Mouse (Mus musculus): ENCODE results near the gene Iffo2. TPM values are rescaled to one million over a fixed set of nuclear protein-coding genes. Genes with fewer than 3 reads are reported as not detected.

Gene Iffo2
- polyA plus RNA-seq, 1 experiment from 2014 or later, result 3.2 TPM

DNA sequence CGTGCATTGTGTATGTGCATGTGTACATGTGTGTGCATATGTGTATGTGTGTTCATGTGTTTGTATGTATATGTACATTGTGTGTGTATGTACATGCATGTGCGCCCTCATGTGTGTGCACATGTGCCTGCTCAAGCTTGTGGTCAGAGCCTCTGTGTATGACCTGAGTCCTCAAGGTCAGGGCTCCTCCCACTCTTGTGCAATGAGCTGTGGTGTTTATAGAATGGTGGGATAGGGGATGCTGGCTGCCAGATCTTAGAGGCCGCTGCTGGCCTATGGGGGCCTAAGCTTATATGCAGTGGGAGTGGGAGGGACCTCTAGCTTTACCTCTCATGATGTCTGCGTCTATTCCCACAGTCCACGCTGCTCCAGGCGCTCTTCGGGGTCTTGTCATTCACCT, 55.4 kb downstream of the Iffo2 start:
- no peak overlapping the region for H3K27ac ChIP-seq
- no peak overlapping the region for H3K4me3 ChIP-seq (replicated peaks)
- H3K27me3 ChIP-seq (replicated peaks), result no peaks in the 10 kb centered on the region
- H3K9ac ChIP-seq, result no peak overlapping the region
- no peaks in the 10 kb centered on the region for H3K36me3 ChIP-seq
- H3K4me1 ChIP-seq (replicated peaks), result peaks cover 61% of the 10 kb centered on the region
- no peak for ATAC-seq
- 71% methylated on average over 7 of the region's 7 CpGs for WGBS
- no peaks in the 10 kb centered on the region for H3K9me3 ChIP-seq
- H3K4me2 ChIP-seq (replicated peaks), result no peak overlapping the region

GRCm38 (mm10) chr4:139587370-139587769, 57.0 kb downstream of the Iffo2 start:
- WGBS, result 78% methylated on average over 4 of the region's 4 CpGs
- H3K4me1 ChIP-seq (replicated peaks), result peaks cover 45% of the 10 kb centered on the region

DNA sequence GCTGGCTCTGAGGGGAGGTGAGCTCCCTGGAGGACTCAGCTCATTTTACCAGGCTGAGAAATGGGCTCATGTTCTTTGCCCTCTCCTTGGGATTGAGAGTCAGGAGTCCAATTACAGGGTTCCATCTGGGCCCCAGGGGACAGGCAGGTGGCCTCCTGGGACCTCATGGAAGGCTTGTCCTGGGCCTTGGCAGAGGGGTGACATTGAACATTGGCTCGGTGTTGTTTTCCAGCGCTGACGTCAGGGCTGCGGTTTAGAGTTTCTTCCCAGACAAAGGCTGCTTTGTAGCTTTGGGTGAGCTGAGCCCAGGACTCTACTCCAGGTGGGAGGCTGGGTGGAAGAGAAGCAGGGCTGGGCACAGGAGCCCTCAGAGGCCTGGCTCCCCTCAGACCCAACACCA, 57.4 kb downstream of the Iffo2 start:
- H3K27ac ChIP-seq, result no peak overlapping the region

More at GRCm38 (mm10) chr4:139587370-139587769, 57.0 kb downstream of the Iffo2 start:
- H3K9me3 ChIP-seq, result no peaks in the 10 kb centered on the region
- no peak overlapping the region for H3K4me2 ChIP-seq (replicated peaks)
- H3K9ac ChIP-seq, result no peak overlapping the region
- H3K36me3 ChIP-seq, result no peaks in the 10 kb centered on the region
- no peak overlapping the region for H3K27ac ChIP-seq
- ATAC-seq, result no peak
- H3K4me3 ChIP-seq (replicated peaks), result no peak overlapping the region
- H3K27me3 ChIP-seq (replicated peaks), result no peaks in the 10 kb centered on the region

DNA sequence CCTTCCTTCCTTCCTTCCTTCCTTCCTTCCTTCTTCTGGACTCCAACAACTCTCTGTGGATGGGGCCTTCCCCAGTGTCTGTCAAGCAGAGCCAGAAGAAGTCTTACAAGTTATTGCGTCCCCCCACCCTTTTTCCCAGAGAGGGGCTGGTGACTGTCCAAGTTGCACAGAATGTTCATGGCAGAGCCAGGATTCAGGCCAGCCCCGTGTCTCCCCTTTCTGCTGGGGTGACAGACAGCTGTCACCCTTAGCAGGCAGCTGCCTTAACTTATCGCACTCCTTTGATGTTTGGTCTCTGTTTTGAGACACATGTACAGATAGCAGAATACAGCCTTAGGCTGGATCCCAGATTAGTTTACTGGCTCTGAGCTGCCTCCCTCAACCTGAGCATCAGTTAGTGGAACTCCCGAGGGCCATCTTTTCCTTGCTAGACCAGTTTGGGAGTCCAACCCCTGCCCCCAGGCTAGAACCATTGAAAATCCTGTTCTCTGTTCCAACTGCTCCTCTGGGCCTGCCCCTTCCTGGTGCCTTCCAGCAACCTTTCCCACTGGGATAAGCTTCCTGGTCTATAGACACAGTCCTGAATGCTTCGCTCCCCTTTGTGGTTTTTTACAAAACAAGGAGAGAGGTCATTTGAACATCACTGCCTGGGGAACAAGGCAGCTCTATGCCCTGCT, 59.1 kb downstream of the Iffo2 start:
- Histone ChIP-seq H3K4me2 (replicated peaks) (no peak overlapping the region), H3K27me3 (replicated peaks) (no peaks in the 10 kb centered on the region), H3K36me3 (no peaks in the 10 kb centered on the region), H3K4me3 (replicated peaks) (no peak overlapping the region), H3K9ac (no peak overlapping the region), H3K27ac (no peak overlapping the region), H3K9me3 (no peaks in the 10 kb centered on the region), H3K4me1 (replicated peaks) (peaks cover 39% of the 10 kb centered on the region)
- WGBS, result 73% methylated on average over 5 of the region's 5 CpGs
- ATAC-seq, result no peak

More for the DNA sequence above, 57.4 kb downstream of the Iffo2 start:
- no peak overlapping the region for H3K4me3 ChIP-seq (replicated peaks)
- H3K4me2 ChIP-seq (replicated peaks), result no peak overlapping the region
- H3K4me1 ChIP-seq (replicated peaks), result peaks cover 41% of the 10 kb centered on the region
- ATAC-seq, result no peak
- no peak overlapping the region for H3K9ac ChIP-seq
- H3K36me3 ChIP-seq, result no peaks in the 10 kb centered on the region
- H3K9me3 ChIP-seq, result no peaks in the 10 kb centered on the region
- no peaks in the 10 kb centered on the region for H3K27me3 ChIP-seq (replicated peaks)
- WGBS, result 81% methylated on average over 4 of the region's 4 CpGs

- Histone ChIP-seq H3K9me3 (no peaks in the 10 kb centered on the region), H3K36me3 (no peaks in the 10 kb centered on the region), H3K9ac (no peak overlapping the region), H3K4me2 (replicated peaks) (no peak overlapping the region), H3K27me3 (replicated peaks) (no peaks in the 10 kb centered on the region), H3K4me1 (replicated peaks) (peaks cover 34% of the 10 kb centered on the region), H3K4me3 (replicated peaks) (no peak overlapping the region), H3K27ac (no peak overlapping the region)
- WGBS, result 44% methylated on average over 4 of the region's 4 CpGs
- no peak for ATAC-seq
These were observed 60.1 kb downstream of the Iffo2 start for GRCm38 (mm10) chr4:139590446-139590845.

DNA sequence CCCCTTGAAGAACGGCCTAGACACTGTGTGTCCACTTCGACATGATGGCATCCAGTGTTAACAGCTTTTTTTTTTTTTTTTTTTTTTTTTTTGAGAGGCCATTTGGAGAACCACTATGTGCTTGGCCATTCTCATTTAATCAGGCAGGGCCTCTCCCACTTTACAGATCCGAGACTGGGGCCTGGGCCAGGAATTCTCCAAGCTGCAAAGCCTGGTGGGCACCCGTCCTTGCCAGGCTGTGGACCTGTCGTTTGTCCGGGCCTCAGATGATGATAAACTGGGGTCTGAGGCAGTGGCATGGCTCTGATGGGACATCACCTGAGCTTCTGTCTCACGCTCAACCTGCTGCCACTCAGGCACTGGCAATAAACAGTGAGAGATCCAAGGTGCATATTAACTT, 62.5 kb downstream of the Iffo2 start:
- Histone ChIP-seq H3K4me1 (replicated peaks) (peaks cover 40% of the 10 kb centered on the region), H3K4me3 (replicated peaks) (no peak overlapping the region), H3K9ac (no peak overlapping the region), H3K9me3 (no peaks in the 10 kb centered on the region), H3K27ac (no peak overlapping the region), H3K36me3 (no peaks in the 10 kb centered on the region), H3K4me2 (replicated peaks) (no peak overlapping the region), H3K27me3 (replicated peaks) (no peaks in the 10 kb centered on the region)
- no peak for ATAC-seq
- WGBS, result 76% methylated on average over 7 of the region's 7 CpGs

DNA sequence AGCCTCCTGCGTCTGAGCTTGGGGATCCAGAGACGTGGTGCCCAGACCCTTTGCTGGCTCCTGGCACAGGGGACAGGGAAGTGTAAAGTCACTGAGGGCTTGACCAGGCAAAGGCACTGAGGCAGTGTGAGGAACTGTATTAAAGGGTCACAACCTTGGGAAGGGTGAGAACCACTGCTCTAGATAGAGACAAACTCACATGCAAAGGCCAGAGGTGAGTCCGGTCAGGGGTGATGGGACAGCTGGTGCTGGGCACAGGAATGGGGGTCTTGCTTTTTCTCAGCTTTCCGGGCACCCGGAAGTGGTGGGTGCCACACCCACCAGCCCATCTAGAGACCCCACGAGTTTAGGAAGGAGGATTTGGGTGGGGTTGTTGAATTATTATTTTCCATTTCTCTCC, 63.0 kb downstream of the Iffo2 start:
- Histone ChIP-seq H3K4me1 (replicated peaks) (peaks cover 43% of the 10 kb centered on the region), H3K27ac (no peak overlapping the region), H3K4me2 (replicated peaks) (no peak overlapping the region), H3K4me3 (replicated peaks) (no peak overlapping the region), H3K27me3 (replicated peaks) (no peaks in the 10 kb centered on the region), H3K9me3 (no peaks in the 10 kb centered on the region), H3K9ac (no peak overlapping the region), H3K36me3 (no peaks in the 10 kb centered on the region)
- no peak for ATAC-seq
- 66% methylated on average over 6 of the region's 6 CpGs for WGBS

DNA sequence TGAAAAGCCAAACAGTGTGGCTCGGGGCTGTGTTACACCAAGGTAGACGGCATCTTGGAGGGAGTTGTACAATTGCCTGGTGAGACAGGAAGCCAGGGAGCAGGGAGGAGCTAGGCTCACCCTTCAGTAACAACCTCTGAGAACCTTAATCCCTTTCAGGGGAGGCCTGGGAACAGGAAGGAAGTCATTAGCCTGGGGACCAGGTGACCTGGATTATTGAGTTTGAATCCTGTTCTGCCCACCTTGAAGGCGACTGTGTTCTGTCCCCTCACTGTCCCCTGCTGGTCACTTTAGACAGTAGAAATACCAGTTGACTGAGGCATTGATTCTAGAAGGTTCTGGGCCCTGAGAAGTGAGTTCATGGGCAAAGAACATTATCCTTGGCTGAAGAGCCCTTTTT, 63.7 kb downstream of the Iffo2 start:
- no peak overlapping the region for H3K4me3 ChIP-seq (replicated peaks)
- H3K36me3 ChIP-seq, result no peaks in the 10 kb centered on the region
- H3K9ac ChIP-seq, result no peak overlapping the region
- H3K9me3 ChIP-seq, result no peaks in the 10 kb centered on the region
- no peak overlapping the region for H3K4me2 ChIP-seq (replicated peaks)
- H3K27ac ChIP-seq, result no peak overlapping the region
- no peak for ATAC-seq
- no peaks in the 10 kb centered on the region for H3K27me3 ChIP-seq (replicated peaks)
- peaks cover 48% of the 10 kb centered on the region for H3K4me1 ChIP-seq (replicated peaks)
- WGBS, result 44% methylated on average over 3 of the region's 3 CpGs

- Histone ChIP-seq H3K4me2 (replicated peaks) (0 out of 2 replicates have a peak overlapping the region, but pooled peaks have one; percentile 53), H3K4me3 (replicated peaks) (no peak overlapping the region), H3K9me3 (no peaks in the 10 kb centered on the region), H3K27ac (0 out of 2 replicates have a peak overlapping the region, but pooled peaks have one; percentile 22), H3K9ac (no peak overlapping the region), H3K27me3 (replicated peaks) (no peaks in the 10 kb centered on the region), H3K4me1 (replicated peaks) (peaks cover 58% of the 10 kb centered on the region), H3K36me3 (no peaks in the 10 kb centered on the region)
- 52% methylated on average over 9 of the region's 9 CpGs for WGBS
- ATAC-seq, result no peak
These were observed 66.4 kb downstream of the Iffo2 start for GRCm38 (mm10) chr4:139596715-139597114.

DNA sequence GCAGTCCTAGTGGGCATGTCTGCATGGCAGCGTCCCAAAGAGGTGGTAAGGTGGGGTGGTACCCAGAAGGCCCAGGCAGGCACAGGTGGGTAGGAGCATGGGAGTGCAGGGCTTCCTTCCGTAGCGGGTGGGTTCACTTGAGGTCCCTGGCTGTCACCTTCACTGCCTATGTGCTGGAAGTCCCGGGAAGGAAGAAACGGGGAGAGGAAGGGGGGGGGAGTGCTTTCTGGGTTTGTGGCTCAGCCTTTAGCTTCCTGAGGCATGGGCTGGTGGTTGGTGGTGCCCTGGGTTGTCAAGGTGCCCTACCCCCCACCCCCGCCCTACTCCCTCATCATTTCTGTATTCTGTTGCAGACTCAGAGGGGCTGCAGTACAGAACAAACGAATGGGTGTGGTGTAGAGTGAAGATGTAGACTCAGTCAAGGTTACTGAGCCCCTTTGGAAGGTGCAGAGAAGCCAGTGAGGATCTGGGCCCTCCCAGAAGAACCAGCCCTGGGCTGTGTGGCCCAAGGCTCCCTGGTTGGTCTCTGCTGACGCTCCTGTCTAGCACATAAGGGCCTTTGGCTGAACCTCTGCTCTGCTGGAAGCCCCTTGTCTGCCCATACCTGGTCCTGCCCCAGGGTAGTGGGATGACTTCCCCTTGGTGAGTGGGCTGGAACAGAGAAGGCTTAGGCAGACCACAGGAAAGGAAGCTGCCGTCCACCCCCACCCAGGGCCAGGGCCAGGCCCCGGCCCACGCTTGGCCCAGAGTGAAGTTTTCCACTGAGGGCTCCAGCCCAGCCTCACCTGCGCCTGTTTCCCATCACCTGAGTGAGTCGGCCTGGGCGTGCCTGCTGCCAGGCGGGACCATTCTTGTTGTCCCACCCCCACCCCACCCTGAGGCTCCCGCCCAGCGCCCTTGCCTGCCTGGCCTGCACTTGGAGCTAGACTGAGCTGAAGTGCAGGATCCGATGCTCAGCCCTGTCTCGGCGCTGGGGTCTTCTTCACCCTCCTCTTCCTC, 67.2 kb downstream of the Iffo2 start:
- 38% methylated on average over 20 of the region's 20 CpGs for WGBS
- Histone ChIP-seq H3K4me3 (replicated peaks) (no peak overlapping the region), H3K9me3 (no peaks in the 10 kb centered on the region), H3K27ac (peak overlapping the region; percentile 93), H3K9ac (peak overlapping the region; percentile 36; the same call in 1 of the 2 replicates), H3K4me2 (replicated peaks) (peak overlapping the region; percentile 53), H3K36me3 (no peaks in the 10 kb centered on the region), H3K4me1 (replicated peaks) (peaks cover 67% of the 10 kb centered on the region), H3K27me3 (replicated peaks) (no peaks in the 10 kb centered on the region)
- ATAC-seq, result 0 out of 2 replicates have a peak, but pooled peaks have one; percentile 40

DNA sequence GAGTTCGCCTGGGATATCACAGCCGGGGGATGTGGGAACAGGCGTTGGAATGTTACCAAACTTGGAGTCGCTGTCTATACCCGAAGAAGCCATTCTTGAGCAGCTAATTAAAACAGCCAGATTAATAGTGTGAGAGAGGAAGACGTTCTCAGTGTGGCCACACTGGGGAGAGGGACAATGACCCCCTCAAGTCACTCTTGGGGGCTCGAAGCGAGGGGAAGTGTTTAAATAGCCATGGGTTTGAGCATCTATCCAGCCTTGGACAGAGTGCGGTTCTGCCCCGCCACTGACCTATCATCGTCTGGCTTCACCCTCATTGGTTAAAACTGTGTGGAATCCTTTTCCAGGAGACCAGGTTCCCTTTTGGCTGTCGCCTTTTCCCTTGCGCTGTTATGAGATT, 68.0 kb downstream of the Iffo2 start:
- ATAC-seq, result no peak
- H3K36me3 ChIP-seq, result no peaks in the 10 kb centered on the region
- no peaks in the 10 kb centered on the region for H3K9me3 ChIP-seq
- H3K4me2 ChIP-seq (replicated peaks), result peak overlapping the region; percentile 53
- H3K9ac ChIP-seq, result no peak overlapping the region; the same call in 1 of the 2 replicates
- 23% methylated on average over 13 of the region's 13 CpGs for WGBS
- no peaks in the 10 kb centered on the region for H3K27me3 ChIP-seq (replicated peaks)
- H3K27ac ChIP-seq, result peak overlapping the region; percentile 93
- H3K4me1 ChIP-seq (replicated peaks), result peaks cover 71% of the 10 kb centered on the region
- H3K4me3 ChIP-seq (replicated peaks), result no peak overlapping the region

- peaks cover 70% of the 10 kb centered on the region for H3K4me1 ChIP-seq (replicated peaks)
These were observed 68.7 kb downstream of the Iffo2 start for GRCm38 (mm10) chr4:139598950-139599518.

More at GRCm38 (mm10) chr4:139598950-139599518, 68.7 kb downstream of the Iffo2 start:
- peak; percentile 83 for ATAC-seq
- Histone ChIP-seq H3K36me3 (no peaks in the 10 kb centered on the region), H3K27me3 (replicated peaks) (no peaks in the 10 kb centered on the region), H3K9me3 (no peaks in the 10 kb centered on the region), H3K9ac (peak overlapping the region; percentile 20; the same call in 1 of the 2 replicates), H3K4me2 (replicated peaks) (peak overlapping the region; percentile 53), H3K4me3 (replicated peaks) (peak overlapping the region; percentile 2; the same call in 1 of the 2 replicates), H3K27ac (peak overlapping the region; percentile 93)
- WGBS, result 4% methylated on average over 12 of the region's 12 CpGs
